Mouse (Mus musculus) embryonic stem cell, embryonic (primary cell): Measurements from ENCODE around the gene S100a2.

ENCODE experiments used
- CTCF ChIA-PET, 4 experiments: fragments of 300-600 bp in 2 of 4; fragments of 350-600 bp in 2 of 4; sonication (Branson Sonifier 250); formaldehyde crosslinking; loops; one replicate each; lab custom pipeline; 2022; ENCODE audit warnings: inconsistent platforms in 2 of 4; lab: Charles Lee
- POLR2A ChIA-PET, 4 experiments: fragments of 300-600 bp in 2 of 4; fragments of 350-600 bp in 2 of 4; sonication (Branson Sonifier 250); formaldehyde crosslinking; loops; one replicate each; lab custom pipeline; 2022; ENCODE audit warnings: antibody characterized with exemption in 4 of 4, inconsistent platforms in 1 of 4; lab: Charles Lee

Gene S100a2

GRCm38 (mm10) chr3:90589947-90590346 lies at the start of gene S100a2:
TSS of gene S100a2 (plus strand) at chr3:90590247.
- CTCF ChIA-PET = interaction anchor here in 1 of 4 experiments (0.5 kb wide), 1 partner anchor 9 kb away, joined by 3 read pairs; no protein-coding TSS in a partner anchor
- POLR2A ChIA-PET = interaction anchor here in 1 of 4 experiments (1.2 kb wide), 1 partner anchor 9 kb away, joined by 3 read pairs; no protein-coding TSS in a partner anchor

- CTCF ChIA-PET = interaction anchor here in 1 of 4 experiments (0.7 to 3.2 kb wide), 4 partner anchors 15 to 736 kb away, joined by 3 to 21 read pairs (median 3); partner anchors contain the start of genes S100a14 and Snapin
- POLR2A ChIA-PET = interaction anchor here in 3 of 4 experiments (1.4 to 3.1 kb wide), 7 partner anchors 12 to 47 kb away, joined by 3 to 14 read pairs (median 8); partner anchors contain the start of gene Chtop (in 2 of the 3)
Measured at GRCm38 (mm10) chr3:90540904-90541303, 49.1 kb upstream of the S100a2 start.

DNA sequence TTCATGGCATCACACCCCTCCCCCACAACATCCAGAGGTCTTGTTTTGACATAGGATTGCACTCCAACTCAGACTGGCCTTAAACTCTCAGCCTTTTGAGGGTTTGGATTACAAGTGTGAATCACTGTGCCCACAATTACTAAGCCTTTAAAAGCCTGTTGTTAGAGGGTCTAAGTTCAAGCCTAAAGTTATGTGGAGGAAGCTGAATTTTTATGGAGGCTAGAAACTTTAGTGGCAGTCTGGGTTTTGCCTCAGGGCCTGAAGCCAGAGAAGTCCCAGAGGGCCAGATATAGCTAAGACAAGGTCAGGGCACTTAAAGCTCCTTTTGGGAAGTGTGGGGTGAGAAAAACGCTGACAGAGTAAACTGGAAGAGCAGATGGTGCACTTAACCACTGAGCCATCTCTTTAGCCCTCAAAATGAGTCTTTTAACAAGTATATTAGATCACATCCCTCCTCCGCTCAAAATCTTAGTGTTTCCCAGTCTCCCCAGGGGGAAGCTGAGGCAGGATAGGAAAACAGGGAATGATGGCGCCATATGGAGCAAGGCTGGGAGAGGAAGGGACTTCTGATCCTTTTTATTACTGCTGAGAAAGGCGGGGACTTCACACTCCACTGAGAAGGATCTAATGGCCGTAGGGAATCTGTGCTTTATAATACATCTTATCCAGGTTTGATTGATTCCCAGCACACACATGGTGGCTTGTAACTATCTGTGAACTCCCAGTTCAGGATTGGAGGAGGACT lies 40.2 kb upstream of the S100a2 start:
- ChIA-PET POLR2A (interaction anchor here in 2 of 4 experiments (0.8 to 1.5 kb wide), 3 partner anchors 24 to 60 kb away, joined by 3 to 4 read pairs (median 4); no protein-coding TSS in a partner anchor), CTCF (interaction anchor here in 3 of 4 experiments (0.5 to 1.0 kb wide), 3 partner anchors 23 to 468 kb away, joined by 3 to 4 read pairs (median 4); partner anchors contain the start of gene S100a14 (in 1 of the 3))

DNA sequence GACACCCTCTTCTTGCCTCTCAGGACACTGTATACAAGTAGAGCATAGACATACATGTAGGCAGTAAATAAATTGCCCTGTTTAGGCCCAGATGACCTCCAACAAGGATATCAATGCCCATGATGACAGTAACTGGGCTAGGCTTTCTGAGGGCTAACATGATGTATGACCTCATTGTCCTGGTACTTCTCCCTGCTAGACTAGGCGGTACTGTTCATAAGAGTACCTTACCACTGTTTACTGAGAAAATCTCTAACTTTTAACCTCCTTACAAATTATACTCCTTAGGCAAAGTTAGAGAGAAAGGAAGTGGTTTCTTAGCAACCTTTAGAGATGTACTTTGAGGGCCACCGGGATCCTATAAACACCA lies 39.6 kb upstream of the S100a2 start:
- CTCF ChIA-PET = interaction anchor here in 1 of 4 experiments (0.5 kb wide), 1 partner anchor 468 kb away, joined by 4 read pairs; no protein-coding TSS in a partner anchor
- POLR2A ChIA-PET = interaction anchor here in 2 of 4 experiments (0.9 to 1.5 kb wide), 3 partner anchors 24 to 38 kb away, joined by 3 to 4 read pairs (median 3); partner anchors contain the start of gene S100a14 (in 1 of the 2)

GRCm38 (mm10) chr3:90552231-90552630 lies 37.8 kb upstream of the S100a2 start:
- POLR2A ChIA-PET = interaction anchor here in 1 of 4 experiments (0.6 kb wide), 1 partner anchor 15 kb away, joined by 3 read pairs; no protein-coding TSS in a partner anchor
- CTCF ChIA-PET = no interaction called here

- POLR2A ChIA-PET = interaction anchor here in 1 of 4 experiments (1.6 kb wide), 1 partner anchor 63 kb away, joined by 4 read pairs; no protein-coding TSS in a partner anchor
Measured at GRCm38 (mm10) chr3:90555954-90556353, 34.1 kb upstream of the S100a2 start.

DNA sequence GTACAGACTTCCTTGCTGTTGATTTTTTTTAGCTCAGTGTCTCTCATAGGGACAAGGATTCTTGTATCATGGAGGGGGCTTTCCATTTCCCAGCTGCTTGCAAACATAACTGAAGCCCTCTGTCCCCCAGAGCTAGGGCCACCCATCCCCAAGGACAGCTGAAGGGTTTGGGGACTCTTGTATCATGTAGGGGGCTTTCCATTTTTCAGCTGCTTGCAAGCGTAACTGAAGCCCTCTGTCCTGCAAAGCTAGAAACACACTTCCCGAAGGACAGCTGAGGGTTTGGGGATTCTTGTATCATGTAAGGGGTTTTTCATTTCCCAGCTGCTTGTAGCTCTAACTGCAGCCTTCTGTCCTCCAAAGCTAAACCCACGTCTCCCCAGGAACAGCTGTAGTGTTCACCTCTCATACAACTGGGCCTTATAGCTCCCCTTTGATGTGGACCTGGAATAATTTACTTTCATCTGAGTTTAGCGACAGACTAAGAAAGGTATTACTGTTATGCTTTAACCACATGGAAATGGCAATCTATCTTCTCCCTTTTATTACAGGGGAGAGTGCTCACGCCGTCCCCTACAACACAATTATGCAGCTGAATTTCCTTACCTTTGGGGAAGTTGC lies 29.9 kb upstream of the S100a2 start, which contains the start of gene S100a3:
S100a3 (plus strand) TSS at position 571 of the 621 bp plus-strand sequence.
- ChIA-PET POLR2A (interaction anchor here in 3 of 4 experiments (0.6 to 2.0 kb wide), 6 partner anchors 23 to 199 kb away, joined by 3 to 11 read pairs (median 4); partner anchors contain the start of gene S100a16 (in 2 of the 3)), CTCF (interaction anchor here in 2 of 4 experiments (0.8 to 1.3 kb wide), 4 partner anchors 23 to 150 kb away, joined by 3 to 4 read pairs (median 3); partner anchors contain the start of gene Snapin (in 1 of the 2))

More at GRCm38 (mm10) chr3:90555954-90556353, 34.1 kb upstream of the S100a2 start:
- CTCF ChIA-PET = interaction anchor here in 1 of 4 experiments (1.1 kb wide), 1 partner anchor 66 kb away, joined by 3 read pairs; the partner anchor contains the start of gene Snapin

GRCm38 (mm10) chr3:90574691-90575090 lies 15.4 kb upstream of the S100a2 start:
- CTCF ChIA-PET = interaction anchor here in 2 of 4 experiments (0.6 to 0.8 kb wide), 2 partner anchors 8 to 438 kb away, joined by 3 read pairs; no protein-coding TSS in a partner anchor
- POLR2A ChIA-PET = interaction anchor here in 2 of 4 experiments (0.9 to 1.2 kb wide), 4 partner anchors 11 to 62 kb away, joined by 3 read pairs; partner anchors contain the start of gene S100a16 (in 2 of the 2)

GRCm38 (mm10) chr3:90575320-90575719 lies 14.7 kb upstream of the S100a2 start:
- POLR2A ChIA-PET = interaction anchor here in 2 of 4 experiments (0.6 to 1.2 kb wide), 4 partner anchors 11 to 42 kb away, joined by 3 read pairs; partner anchors contain the start of gene S100a16 (in 2 of the 2)

DNA sequence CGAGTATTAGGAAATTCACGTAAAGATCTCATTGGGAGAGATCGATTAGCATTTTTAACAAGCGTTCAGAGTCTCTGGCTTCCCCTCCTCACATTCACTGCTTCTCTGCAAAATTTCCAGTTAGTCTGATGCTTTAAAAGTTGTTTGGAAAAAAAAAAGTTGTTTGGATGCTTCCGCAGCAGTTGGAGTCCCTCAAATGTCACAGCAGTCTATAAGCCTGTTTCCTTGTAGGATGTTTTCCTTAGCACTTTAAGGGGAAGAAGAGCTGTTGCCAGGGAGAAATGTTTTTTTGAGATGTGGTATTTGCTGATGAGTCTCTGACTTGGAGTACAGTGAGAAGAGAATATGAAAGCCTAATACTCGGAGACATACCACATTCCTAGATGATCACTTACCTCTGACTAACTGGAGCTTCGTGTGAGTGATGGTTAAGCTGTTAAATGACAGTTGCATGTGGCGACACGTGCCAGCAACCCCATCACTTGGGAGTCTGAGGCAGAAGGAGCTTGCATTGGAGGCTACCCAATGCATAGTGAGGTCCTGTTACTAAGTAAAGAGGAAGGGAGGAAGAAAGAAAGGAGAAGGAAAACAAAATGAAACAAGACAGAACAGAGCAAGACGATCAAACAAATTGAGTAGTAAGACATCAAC lies 13.6 kb upstream of the S100a2 start:
- CTCF ChIA-PET = no interaction called here
- POLR2A ChIA-PET = interaction anchor here in 1 of 4 experiments (0.6 to 1.0 kb wide), 2 partner anchors 38 to 68 kb away, joined by 3 to 4 read pairs; no protein-coding TSS in a partner anchor

More at GRCm38 (mm10) chr3:90575320-90575719, 14.7 kb upstream of the S100a2 start:
- CTCF ChIA-PET = no interaction called here

DNA sequence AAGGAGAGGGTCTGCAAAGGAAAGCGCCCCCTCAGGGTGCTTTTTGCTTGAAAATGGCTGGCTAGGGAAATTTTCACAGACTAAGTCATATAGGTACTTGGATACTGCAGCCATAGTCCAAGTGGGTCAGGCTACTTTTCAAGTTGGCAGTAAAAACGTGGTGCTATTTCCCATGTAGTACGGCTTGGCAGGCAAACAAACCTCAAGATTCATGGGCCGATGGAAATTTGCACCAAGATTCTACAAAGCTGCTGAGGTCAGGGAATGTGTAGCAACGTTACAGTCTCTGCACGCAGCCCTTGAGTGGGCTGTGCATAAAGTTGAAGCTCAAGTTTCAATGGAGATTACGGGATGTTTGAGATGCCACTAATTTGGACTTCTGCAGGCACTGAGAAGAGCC lies 10.6 kb upstream of the S100a2 start:
- POLR2A ChIA-PET = interaction anchor here in 2 of 4 experiments (1.2 to 1.9 kb wide), 2 partner anchors 35 to 66 kb away, joined by 3 to 4 read pairs; partner anchors contain the start of genes S100a1 (in 1 of the 2) and S100a13 (in 1 of the 2)
- CTCF ChIA-PET = no interaction called here

DNA sequence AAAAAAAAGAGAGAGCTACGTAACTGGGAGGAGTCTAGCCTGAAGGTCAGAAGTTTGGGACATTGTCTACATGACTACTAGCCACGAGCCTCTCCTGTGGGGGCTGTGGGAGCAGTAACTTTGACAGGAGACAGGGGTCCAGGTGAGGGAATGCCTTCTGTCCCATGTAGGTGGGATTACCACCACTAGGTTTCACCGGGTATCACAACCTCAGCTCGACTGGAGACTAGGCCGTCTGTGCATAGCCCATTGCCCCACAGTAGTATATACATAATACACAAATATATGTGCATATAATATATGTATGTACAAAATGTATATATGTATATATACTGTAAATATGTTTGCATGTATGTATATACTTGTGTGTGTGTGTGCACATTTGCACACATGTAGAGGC lies 8.9 kb upstream of the S100a2 start:
- CTCF ChIA-PET = interaction anchor here in 3 of 4 experiments (0.7 to 1.1 kb wide), 4 partner anchors 9 to 129 kb away, joined by 3 to 5 read pairs (median 3); no protein-coding TSS in a partner anchor
- POLR2A ChIA-PET = interaction anchor here in 2 of 4 experiments (0.8 to 1.9 kb wide), 2 partner anchors 68 to 79 kb away, joined by 3 to 4 read pairs; partner anchors contain the start of genes S100a1 (in 1 of the 2) and S100a13 (in 1 of the 2)

GRCm38 (mm10) chr3:90582156-90582555 lies 7.9 kb upstream of the S100a2 start:
- POLR2A ChIA-PET = no interaction called here
- CTCF ChIA-PET = interaction anchor here in 1 of 4 experiments (1.1 to 6.5 kb wide), 4 partner anchors 22 to 127 kb away, joined by 3 to 52 read pairs (median 5); partner anchors contain the start of gene S100a3

GRCm38 (mm10) chr3:90582556-90582955 lies 7.5 kb upstream of the S100a2 start:
- ChIA-PET POLR2A (interaction anchor here in 1 of 4 experiments (1.0 kb wide), 1 partner anchor 92 kb away, joined by 3 read pairs; the partner anchor contains the start of gene Snapin), CTCF (interaction anchor here in 1 of 4 experiments (1.1 to 6.5 kb wide), 5 partner anchors 23 to 127 kb away, joined by 3 to 52 read pairs (median 4); partner anchors contain the start of gene S100a3)

- POLR2A ChIA-PET = interaction anchor here in 1 of 4 experiments (0.6 kb wide), 1 partner anchor 319 kb away, joined by 3 read pairs; the partner anchor contains the start of gene Dennd4b
- CTCF ChIA-PET = interaction anchor here in 2 of 4 experiments (0.7 to 6.5 kb wide), 2 partner anchors 126 kb away, joined by 3 to 52 read pairs; no protein-coding TSS in a partner anchor
Measured at GRCm38 (mm10) chr3:90583893-90584292, 6.2 kb upstream of the S100a2 start.

GRCm38 (mm10) chr3:90585595-90585994 lies 4.5 kb upstream of the S100a2 start:
- CTCF ChIA-PET = interaction anchor here (0.6 to 6.5 kb wide), 17 partner anchors 11 to 124 kb away, joined by 3 to 52 read pairs (median 6); partner anchors contain the start of genes S100a14 (in 1 of the 4) and S100a6 (in 1 of the 4)
- POLR2A ChIA-PET = interaction anchor here in 3 of 4 experiments (0.7 to 3.5 kb wide), 12 partner anchors 9 to 353 kb away, joined by 3 to 33 read pairs (median 4); partner anchors contain the start of genes S100a1 (in 2 of the 3), S100a13 (in 2 of the 3), S100a6 (in 2 of the 3) and Chtop (in 1 of the 3)
